Mouse (Mus musculus): Measurements from ENCODE around the gene Gp1ba. TPM values are rescaled to one million over a fixed set of nuclear protein-coding genes. Genes with fewer than 3 reads are reported as not detected.

Gene Gp1ba
- total RNA-seq, 4 experiments from 2014 or later, result 0.31 to 0.55 (median 0.54) TPM

GRCm38 (mm10) chr11:70628431-70628830, 10.5 kb upstream of the Gp1ba start:
- no peak for DNase-seq (ENCODE audit: low spot score)

GRCm38 (mm10) chr11:70629557-70629956, 9.4 kb upstream of the Gp1ba start:
- DNase-seq (ENCODE audit: low spot score), result no peak

GRCm38 (mm10) chr11:70630129-70630528, 8.8 kb upstream of the Gp1ba start:
- DNase-seq (ENCODE audit: low spot score), result no peak

- DNase-seq (ENCODE audit: low spot score), result no peak
Measured at GRCm38 (mm10) chr11:70635601-70636000, 3.3 kb upstream of the Gp1ba start.

GRCm38 (mm10) chr11:70637764-70638163, 1.2 kb upstream of the Gp1ba start:
- DNase-seq (ENCODE audit: low spot score), result no peak

GRCm38 (mm10) chr11:70638293-70638692, 629 bp upstream of the Gp1ba start:
- DNase-seq (ENCODE audit: low spot score), result no peak

GRCm38 (mm10) chr11:70639976-70640375, 1.1 kb downstream of the Gp1ba start:
- no peak for DNase-seq (ENCODE audit: low spot score)

- DNase-seq (ENCODE audit: low spot score), result no peak
Measured at GRCm38 (mm10) chr11:70641241-70641640, 2.3 kb downstream of the Gp1ba start.

GRCm38 (mm10) chr11:70643051-70643450, 4.1 kb downstream of the Gp1ba start:
- DNase-seq (ENCODE audit: low spot score), result no peak

- no peak for DNase-seq (ENCODE audit: low spot score)
Measured at GRCm38 (mm10) chr11:70644564-70645103, 5.7 kb downstream of the Gp1ba start.

- DNase-seq (ENCODE audit: low spot score), result no peak
Measured at GRCm38 (mm10) chr11:70645461-70646258, 6.7 kb downstream of the Gp1ba start.

GRCm38 (mm10) chr11:70646259-70646555, 7.3 kb downstream of the Gp1ba start:
- DNase-seq (ENCODE audit: low spot score), result no peak

GRCm38 (mm10) chr11:70646691-70647650, 8.0 kb downstream of the Gp1ba start, which contains the start of the genes Rnf167 and Slc25a11:
TSS of gene Rnf167 (plus strand) at chr11:70647235.
TSS of gene Slc25a11 (minus strand) at chr11:70647479.
- DNase-seq (ENCODE audit: low spot score), result peak; percentile 96

- no peak for DNase-seq (ENCODE audit: low spot score)
Measured at GRCm38 (mm10) chr11:70647716-70648420, 8.9 kb downstream of the Gp1ba start.

- no peak for DNase-seq (ENCODE audit: low spot score)
Measured at GRCm38 (mm10) chr11:70648512-70648911, 9.6 kb downstream of the Gp1ba start.

GRCm38 (mm10) chr11:70649185-70649734, 10.3 kb downstream of the Gp1ba start:
- DNase-seq (ENCODE audit: low spot score), result no peak

GRCm38 (mm10) chr11:70650322-70651175, 11.6 kb downstream of the Gp1ba start:
- DNase-seq (ENCODE audit: low spot score), result no peak

GRCm38 (mm10) chr11:70651391-70651790, 12.5 kb downstream of the Gp1ba start:
- DNase-seq (ENCODE audit: low spot score), result no peak

GRCm38 (mm10) chr11:70652029-70652883, 13.3 kb downstream of the Gp1ba start:
- no peak for DNase-seq (ENCODE audit: low spot score)
